Mouse (Mus musculus): ENCODE data around the gene Cul9.

GRCm38 (mm10) chr17:46556584-46556945 is 10.4 kb upstream of the Cul9 start:
- no peak for TF ChIP-seq CTCF (IDR thresholded peaks at IDR 0.05; ENCODE audit: low read depth)
- TF ChIP-seq EP300 (IDR thresholded peaks at IDR 0.05; ENCODE audit: low read depth), result no peak
